Mouse (Mus musculus) cerebellum, postnatal 4 days (tissue): ENCODE measurements at regions not wholly inside any gene's neighbourhood (a gene's known extent, or its start where the extent isn't known, plus 50 kb on each side); places are given as distances from the start of the nearest gene placed in this dataset.

Experiments used
- DNase-seq, 2 experiments: peaks; one replicate each; pipeline ENCODE4 v3.0.0; 2022; ENCODE audit warnings: low spot score in 2 of 2, mixed read lengths in 1 of 2

DNA sequence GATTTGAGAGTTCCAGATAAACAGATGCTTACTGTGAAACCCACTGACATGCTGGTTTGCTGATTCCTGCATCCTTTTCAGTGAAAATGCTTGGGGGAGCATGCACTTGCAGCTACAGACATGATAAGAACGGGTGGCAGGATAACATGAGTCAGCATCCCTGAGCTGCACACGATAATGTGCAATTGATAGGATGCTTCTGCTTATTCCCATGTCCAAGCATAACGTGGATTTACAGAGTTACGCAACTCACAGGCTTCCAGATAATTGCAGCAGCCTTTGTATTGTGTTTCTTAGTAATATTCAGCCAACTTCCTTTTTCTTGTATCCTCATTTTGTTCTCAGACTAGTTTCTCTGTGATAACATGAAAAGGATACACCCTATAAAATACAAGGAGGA, 245.7 kb downstream of the Flrt2 start:
- DNase-seq, result no peak

DNA sequence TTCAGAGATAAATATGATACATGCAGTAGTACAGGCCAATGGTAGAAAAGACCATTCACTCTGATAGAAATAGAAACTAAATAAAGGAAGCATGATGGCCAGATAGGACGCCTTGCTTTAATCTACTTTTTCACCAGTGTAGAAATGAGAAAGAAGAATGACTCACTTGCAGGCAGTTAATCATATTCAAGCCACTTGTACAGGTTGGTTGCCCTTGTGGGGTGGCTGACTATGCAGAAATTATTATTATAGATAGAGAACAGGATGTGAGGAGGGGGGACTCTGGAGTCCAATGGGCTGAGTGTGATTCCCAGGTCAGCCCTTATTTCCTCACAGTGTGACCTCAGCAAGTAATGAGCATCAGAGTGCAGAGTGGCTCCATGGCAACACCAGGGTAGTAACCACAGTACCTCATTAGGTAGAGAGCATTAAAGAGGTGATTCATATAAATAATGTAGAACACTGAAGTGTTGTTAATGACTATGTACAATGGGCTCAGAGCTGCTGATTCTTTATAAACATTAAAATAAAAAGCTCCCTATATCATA, 248.5 kb downstream of the Flrt2 start:
- no peak for DNase-seq

DNA sequence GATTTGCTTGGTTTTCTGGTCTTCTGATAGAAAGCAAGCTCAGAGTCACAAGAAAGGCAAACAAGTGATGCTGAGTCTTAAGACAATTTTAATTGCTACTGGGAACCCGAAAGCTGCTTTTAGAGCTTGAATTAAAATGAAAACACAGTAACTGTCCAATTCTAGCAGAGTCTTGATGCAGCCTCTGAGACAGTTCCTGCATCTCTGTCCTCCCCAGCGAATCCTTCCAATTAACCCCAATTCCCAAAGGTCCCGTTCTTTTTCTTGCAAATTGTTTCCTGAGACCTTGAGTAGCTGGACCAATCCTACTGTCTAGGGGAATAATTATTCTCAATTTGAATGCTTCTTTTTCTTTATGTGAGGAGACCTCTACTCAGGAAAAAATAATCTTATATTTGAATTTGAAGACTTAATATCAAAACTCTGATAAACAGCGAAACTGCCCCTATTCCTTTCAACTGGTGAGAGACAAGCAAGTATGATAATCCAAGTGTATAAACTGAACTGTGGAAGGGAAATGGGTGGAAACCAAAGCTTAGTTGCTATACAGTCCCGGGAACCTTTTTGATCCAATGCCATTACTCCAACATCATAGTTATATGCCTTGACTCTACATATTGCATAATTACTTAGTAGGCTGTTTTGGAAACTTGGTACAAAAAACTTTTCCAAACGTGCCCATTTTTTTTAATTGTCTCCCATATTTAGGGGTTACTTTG, 267.9 kb downstream of the Flrt2 start:
- no peak for DNase-seq

DNA sequence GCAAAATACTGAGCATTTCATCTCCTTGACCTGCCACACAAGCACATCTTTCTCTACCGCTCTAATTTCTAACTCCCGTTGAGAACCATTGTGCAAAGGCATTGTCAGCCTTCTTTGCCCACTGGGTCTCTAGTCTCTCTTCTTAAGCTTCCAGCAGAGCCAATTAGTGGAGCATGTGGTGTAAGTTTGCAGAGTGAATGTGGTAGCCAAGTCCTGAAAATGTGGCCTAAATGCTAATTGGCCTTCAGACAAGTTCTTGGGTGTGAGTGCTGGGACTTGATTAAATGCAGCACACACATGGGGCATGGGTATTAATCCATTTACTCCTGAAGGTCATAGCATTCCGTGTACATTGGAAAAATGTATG, 268.5 kb downstream of the Flrt2 start:
- no peak for DNase-seq

DNA sequence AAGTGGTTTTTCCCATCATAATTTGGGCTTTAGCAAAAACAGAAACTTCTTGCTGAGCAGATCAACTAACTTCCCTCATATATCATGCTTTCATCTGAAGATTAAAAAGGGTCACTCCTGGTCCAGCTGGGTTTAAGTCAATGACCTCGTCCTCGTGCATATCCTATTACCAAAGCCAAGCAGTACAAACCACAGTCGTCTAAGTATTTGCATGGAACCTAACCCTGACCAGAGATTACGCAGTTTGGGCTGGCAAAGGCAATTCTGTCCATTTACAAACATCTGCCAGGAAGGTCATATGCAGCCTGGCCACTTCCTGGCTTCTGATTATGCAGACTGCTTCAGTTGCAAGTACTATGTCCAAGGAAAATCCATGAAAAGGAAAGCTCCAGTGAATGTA, 270.8 kb downstream of the Flrt2 start:
- DNase-seq, result no peak

DNA sequence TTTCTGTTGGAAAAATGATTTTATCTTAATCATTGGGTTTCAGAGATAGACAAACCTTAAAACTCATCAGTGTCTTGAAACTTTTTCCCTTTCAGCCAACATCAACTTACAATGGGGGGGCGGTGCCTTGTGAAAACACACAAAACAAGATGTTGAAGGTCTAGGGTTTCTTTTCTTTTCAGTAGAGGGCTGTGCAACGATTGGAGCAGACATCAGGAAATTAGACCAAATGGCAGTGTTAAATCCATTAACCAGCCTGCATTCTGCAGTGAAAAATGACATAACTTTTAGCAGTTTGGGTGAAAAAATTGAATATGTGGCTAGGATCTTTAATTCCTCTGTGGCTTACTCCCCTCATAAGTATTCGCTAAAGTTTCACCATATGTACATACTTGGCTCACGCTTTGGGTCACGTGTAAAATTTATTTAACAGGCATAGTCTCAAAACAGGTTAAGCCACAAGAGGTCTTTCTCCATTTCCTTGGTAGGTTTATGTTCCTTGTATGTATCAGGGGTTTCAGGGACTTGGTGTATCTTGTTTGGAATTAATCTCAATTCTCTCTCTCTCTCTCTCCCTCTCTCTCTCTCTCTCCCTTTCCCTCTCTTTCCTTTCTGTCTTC, 296.8 kb downstream of the Flrt2 start:
- DNase-seq, result no peak

DNA sequence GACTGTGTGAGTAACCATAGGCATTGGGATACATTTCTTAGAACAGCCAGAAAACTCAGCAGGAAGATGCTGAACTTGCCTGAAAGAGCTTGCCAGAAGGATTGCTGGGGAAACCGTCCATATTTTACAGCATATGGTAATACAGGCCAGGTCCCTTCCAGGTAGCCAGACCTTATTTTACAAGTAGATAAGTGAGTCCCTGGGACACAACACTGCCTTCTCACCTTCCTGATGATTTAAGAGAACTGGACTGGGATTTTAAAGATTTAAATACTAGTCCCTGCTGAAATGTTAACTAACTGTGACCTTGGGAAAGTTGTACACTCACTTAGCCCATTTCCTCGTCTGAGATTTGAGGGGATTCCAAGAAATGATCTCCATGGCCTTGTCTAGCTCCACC, 302.9 kb downstream of the Flrt2 start:
- no peak for DNase-seq

- no peak for DNase-seq
These were observed 338.2 kb downstream of the Flrt2 start for GRCm38 (mm10) chr12:96030180-96030579.

DNA sequence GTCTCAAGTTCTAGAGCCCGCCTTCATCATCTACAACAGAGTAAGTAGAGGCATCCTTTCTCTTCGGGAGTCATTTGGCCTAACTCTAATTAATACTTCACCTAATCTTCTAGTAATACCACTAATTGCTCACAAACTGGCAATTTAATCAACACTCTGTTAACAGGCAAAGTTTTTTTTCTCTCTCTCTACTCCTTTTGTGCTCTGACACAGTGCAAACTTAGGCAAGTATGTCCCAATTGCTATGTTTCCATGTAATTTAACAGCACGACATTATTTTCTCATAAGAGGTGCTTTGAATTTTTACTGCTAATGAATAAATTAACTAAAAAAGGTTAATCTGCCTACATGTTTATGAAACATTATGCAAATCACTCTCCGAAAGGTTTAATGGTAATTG, 383.3 kb downstream of the Flrt2 start:
- DNase-seq, result no peak

- no peak for DNase-seq
These were observed 399.0 kb downstream of the Flrt2 start for GRCm38 (mm10) chr12:96090995-96091394.

GRCm38 (mm10) chr12:96106254-96106653, 414.2 kb downstream of the Flrt2 start:
- DNase-seq, result no peak

DNA sequence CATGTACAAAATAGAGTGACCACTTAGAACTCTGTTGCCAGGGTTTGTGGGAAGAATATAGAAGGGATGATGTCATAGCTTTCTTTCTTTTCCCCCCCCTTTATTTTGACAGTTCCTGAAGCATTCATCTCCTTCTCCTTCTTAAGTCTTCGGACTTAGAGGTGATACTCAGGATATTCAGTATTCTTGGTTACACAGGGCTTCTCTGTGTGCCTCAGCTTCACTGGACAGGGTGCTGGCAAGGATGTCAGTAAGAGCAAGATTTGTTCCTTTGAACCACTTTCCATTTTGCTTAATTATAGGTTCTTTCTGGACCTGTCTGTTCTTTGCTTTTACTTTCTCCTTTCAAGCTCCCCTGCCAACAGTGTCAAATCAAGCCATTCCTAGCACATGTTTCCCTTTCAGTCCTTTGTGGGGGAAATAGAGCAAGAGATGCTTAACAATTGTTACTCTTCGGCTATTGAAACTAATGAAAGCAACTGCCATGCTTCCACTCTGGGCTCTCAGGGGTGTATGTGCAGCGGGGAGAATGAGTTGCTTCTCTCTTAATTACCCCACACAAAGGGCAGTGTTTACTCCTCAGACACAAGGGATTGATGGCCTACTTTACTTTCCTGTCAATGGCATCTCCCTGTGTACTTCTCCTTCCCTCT, 422.8 kb downstream of the Flrt2 start:
- DNase-seq, result no peak

GRCm38 (mm10) chr12:96117553-96117952, 425.5 kb downstream of the Flrt2 start:
- no peak for DNase-seq

DNA sequence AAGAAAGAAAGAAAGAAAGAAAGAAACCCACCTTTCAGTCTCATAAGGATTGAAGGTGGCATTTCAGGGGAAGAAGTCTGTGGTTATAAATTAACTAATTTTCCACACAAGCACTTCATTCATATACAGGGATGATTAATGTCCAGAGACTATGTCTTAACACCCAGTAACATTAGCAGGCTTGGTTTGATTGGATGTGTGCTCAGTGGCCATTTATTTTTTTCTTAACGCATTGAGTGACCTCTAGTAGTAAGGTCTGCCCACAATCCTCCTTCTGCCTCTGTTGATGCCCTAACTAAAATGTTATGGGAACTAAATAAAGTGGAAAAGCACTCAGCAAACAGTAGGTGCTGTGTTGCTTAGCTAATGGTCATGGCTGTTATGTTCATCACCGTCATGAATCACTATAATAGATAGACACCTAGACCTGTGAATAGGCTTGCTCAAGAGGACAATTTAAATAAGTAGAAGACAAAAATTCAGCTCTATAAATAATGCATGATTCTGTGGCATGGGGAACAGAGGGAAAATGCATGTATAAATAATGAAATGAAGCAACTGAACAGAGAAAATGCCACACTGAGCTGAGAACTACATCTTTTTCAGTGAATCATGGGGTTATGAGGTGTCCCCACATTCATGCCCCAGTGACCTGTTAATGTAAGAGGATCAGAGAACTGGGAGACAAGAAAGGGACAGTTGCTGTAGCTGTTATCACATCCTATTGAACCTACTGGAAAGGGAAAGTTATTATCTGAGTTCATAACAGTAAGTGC, 432.3 kb downstream of the Flrt2 start:
- DNase-seq, result no peak

DNA sequence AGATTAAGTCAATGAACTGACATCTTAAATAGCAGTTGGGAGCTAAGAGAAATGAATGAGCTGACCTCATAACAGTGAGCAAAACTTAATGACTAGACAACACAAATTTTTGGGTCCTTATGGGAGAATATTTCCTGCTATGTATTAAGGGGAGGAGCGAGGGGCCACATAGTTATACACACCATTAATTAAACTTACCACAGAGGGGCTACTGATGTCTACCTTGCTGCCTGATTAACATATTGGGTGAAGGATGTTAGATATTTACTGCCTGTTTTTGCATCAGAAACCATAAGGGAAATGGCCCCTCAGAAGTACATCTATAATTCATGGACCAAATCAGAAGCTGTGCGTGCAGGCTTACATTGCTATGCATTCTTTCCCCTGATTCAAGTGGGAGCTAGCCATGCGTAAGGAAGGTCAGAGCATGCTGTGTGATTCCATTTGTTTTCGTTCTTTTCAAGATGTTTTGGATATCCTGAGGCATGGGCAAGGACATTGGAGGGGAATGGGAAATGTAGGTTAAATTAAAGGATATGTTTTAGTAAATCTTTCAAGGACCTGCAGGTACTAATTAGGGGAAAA, 437.9 kb downstream of the Flrt2 start:
- no peak for DNase-seq

GRCm38 (mm10) chr12:96130796-96131512, 438.9 kb downstream of the Flrt2 start:
- DNase-seq, result no peak

DNA sequence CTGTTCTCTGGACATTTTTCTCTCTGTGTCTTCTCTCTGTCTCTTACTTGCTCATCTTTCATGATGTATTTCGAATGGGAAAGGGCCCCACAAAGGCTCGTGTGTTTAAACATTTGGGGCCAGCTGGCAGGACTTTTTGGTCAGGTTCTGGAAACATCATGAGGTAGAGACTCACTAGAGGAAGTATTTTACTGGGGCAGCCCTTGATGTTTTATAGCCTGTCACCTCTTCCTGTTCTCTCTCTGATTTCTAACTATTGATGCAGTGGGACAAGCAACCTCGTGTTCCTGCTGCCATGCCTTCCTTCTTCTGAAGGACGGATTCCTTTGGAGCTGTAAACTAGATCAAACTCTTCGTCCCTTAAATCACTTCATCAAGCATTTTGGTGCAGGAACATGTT, 442.1 kb downstream of the Flrt2 start:
- DNase-seq, result no peak

DNA sequence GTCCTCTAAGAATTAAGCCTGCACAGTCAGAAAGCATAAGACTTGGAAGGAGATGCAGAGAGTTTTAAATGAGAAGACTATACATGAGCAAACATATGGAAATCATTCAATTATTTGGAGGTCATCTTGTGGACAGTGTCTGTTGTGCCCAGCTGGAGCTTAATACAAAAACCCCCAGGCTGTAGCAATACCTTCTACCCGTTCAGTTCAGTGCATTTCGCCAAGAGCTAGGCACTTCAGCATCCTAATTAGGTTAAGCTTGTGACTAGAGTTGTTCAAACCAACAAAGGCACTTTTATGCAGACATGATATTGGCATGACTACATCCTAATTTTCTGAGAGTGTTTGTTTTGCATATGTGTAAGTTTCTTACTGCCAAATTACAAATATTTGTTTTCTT, 449.7 kb downstream of the Flrt2 start:
- DNase-seq, result no peak

DNA sequence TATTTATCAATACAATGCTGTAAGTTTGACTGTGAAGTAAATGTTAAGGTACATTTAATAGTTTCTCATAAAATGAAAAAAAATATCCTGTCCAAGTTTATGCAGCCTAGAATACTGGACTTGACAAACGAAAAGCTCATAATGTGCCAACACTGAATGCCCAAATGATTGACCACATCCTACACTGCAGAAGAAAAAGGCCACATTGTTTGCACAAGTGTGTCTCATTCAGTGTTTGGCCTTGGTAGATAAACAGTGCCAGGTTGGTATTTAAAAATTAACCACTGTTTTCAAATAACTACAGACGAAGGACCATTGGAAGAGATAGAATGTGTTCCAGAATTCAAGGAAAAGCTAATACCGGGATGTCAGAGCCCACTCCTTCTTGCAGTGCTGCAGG, 462.1 kb downstream of the Flrt2 start:
- DNase-seq, result no peak

GRCm38 (mm10) chr12:96167551-96167950, 475.5 kb downstream of the Flrt2 start:
- DNase-seq, result peak in 1 of 2 experiments; percentile 3

GRCm38 (mm10) chr12:96198928-96199327, 506.9 kb downstream of the Flrt2 start:
- DNase-seq, result no peak
